Mouse (Mus musculus) ES-Bruce4 (cell line): Measurements from ENCODE around the gene Scamp2. TPM values are rescaled to one million over a fixed set of nuclear protein-coding genes. Genes with fewer than 3 reads are reported as not detected.

Experiments used
- H3K27ac ChIP-seq: 2 replicates; pipeline ENCODE4 v1.5.1; 2012; ENCODE audit warnings: low read length, inconsistent platforms; ENCODE audit not compliant: insufficient read depth
- H3K27me3 ChIP-seq: 2 replicates; pipeline ENCODE4 v1.6.1; 2012; ENCODE audit warnings: mild to moderate bottlenecking, low read length, inconsistent platforms; ENCODE audit not compliant: control insufficient read depth, poor library complexity, insufficient read depth, severe bottlenecking
- H3K36me3 ChIP-seq: 2 replicates; pipeline ENCODE4 v1.6.1; 2012; ENCODE audit warnings: inconsistent platforms, mild to moderate bottlenecking, low read length, moderate library complexity; ENCODE audit not compliant: control insufficient read depth, poor library complexity, insufficient read depth, severe bottlenecking
- H3K4me1 ChIP-seq: one replicate; pipeline ENCODE4 v1.8.1; 2011; ENCODE audit warnings: low read length; ENCODE audit not compliant: control insufficient read depth, insufficient read depth
- H3K4me3 ChIP-seq: 2 replicates; pipeline ENCODE4 v1.5.1; 2011; ENCODE audit warnings: low read depth, mild to moderate bottlenecking, low read length
- H3K9ac ChIP-seq: 2 replicates; pipeline ENCODE4 v1.6.1; 2012; ENCODE audit warnings: low read depth, mild to moderate bottlenecking, inconsistent platforms; ENCODE audit not compliant: poor library complexity, severe bottlenecking
- H3K9me3 ChIP-seq: replicated peaks from 2 replicates; pipeline ENCODE4 v1.6.1; 2012; ENCODE audit warnings: mild to moderate bottlenecking, low read length, inconsistent platforms; ENCODE audit not compliant: control insufficient read depth, poor library complexity, insufficient read depth, severe bottlenecking
- CTCF ChIP-seq: IDR thresholded peaks from one replicate; pipeline ENCODE4 v1.8.1; 2011; ENCODE audit warnings: low read depth, low read length
- EP300 ChIP-seq: IDR thresholded peaks from 2 replicates; pipeline ENCODE4 v1.6.1; 2011; ENCODE audit warnings: low read depth, low read length; ENCODE audit not compliant: insufficient read depth
- POLR2A ChIP-seq: IDR thresholded peaks from one replicate; pipeline ENCODE4 v1.8.1; 2011; ENCODE audit warnings: low read length; ENCODE audit not compliant: insufficient read depth
- polyA plus RNA-seq: library from polyadenylated mRNA; stranded (reverse); fragments of >200 nt; gene quantifications from 2 replicates; pipeline ENCODE4 v1.2.4, GENCODE M21; 2011; ENCODE audit warnings: low read depth; ENCODE audit not compliant: missing spikeins, insufficient read depth, insufficient read length

The Scamp2 gene
- polyA plus RNA-seq, 1 experiment: 26.6 TPM

- peaks cover 19% of the 10 kb centered on the region for H3K36me3 ChIP-seq
- H3K4me1 ChIP-seq: no peaks in the 10 kb centered on the region
- peak within 1 kb of the TSS; percentile 23 for H3K27ac ChIP-seq
- H3K9ac ChIP-seq: peak within 1 kb of the TSS; percentile 90
- H3K9me3 ChIP-seq: no peaks in the 10 kb centered on the region
- H3K4me3 ChIP-seq: peak within 1 kb of the TSS; percentile 96
- TF ChIP-seq POLR2A (no peak), EP300 (no peak), CTCF (no peak)
- H3K27me3 ChIP-seq: no peaks in the 10 kb centered on the region
These were observed 23.6 kb upstream of the Scamp2 start, which contains the start of gene Fam219b for GRCm38 (mm10) chr9:57537044-57537727. Gene Fam219b (plus strand): TSS chr9:57537528.

DNA sequence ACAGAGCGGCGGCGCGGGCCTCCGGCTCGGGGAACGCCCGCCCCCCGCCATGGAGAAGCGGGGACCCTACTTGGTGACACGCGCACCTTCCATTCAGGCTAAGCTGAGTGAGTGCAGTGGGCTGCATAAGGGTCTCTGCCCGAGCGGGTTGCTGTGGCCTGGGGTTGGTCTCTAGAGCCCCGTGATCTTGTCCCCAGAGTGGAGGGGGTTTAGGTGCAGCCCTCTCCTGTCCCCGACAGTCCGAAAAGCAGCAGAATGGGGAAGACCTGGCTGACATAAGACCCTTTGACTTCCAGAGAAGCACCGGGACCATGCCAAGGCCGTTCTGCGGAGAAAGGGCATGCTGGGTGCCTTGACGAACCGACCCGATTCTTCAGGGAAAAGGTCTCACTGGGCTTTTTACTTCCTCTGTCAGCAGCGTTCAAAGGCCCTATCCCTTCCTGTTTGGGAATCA is 23.0 kb upstream of the Scamp2 start:
- no peaks in the 10 kb centered on the region for H3K27me3 ChIP-seq
- H3K4me3 ChIP-seq: peak overlapping the region; percentile 96
- H3K27ac ChIP-seq: peak overlapping the region; percentile 14; the same call in 1 of the 2 replicates
- H3K4me1 ChIP-seq: no peaks in the 10 kb centered on the region
- no peaks in the 10 kb centered on the region for H3K9me3 ChIP-seq
- TF ChIP-seq CTCF (no peak), POLR2A (no peak), EP300 (no peak)
- peak overlapping the region; percentile 90 for H3K9ac ChIP-seq
- H3K36me3 ChIP-seq: peaks cover 13% of the 10 kb centered on the region

DNA sequence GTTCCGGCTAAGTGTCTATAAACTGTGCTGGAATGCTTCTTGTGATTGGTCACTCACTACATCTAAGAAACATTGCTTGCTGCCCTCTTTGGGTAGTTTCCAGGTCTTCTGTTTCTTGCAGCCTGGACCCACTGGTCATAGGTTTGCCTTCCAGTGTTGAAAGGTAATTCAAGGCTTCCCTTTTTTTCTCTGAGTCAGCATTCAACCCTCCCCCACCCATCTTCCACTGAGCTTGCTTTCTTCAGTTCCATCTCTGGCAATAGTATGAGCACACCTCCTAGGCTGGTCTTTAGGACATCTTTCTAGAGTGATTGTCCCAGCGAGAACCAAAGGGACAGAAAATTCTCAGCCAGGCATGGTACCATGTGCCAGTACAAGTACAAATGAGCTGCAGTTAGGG is 21.2 kb upstream of the Scamp2 start:
- peaks cover 4% of the 10 kb centered on the region for H3K36me3 ChIP-seq

DNA sequence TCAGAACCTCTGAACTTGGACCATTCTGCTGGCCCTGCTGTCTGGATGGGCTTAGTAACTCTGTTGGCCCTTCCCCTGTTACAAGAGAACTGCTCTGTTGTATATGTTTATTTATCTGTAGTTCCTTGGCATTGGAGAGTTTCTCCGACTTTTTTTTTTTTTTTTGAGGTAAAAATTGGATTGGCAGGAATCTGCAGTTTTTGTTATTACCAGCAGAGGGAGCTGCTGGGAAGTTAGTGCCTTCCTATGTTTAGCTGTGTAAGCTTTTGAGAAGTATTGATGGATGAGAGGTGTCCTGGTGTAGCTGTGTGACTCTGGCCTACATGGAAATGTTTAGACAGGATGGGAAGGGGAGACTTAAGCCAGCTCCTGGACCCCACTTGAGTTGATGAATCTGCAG is 19.4 kb upstream of the Scamp2 start:
- Histone ChIP-seq H3K9me3 (no peaks in the 10 kb centered on the region), H3K9ac (no peak overlapping the region), H3K36me3 (peaks cover 7% of the 10 kb centered on the region), H3K27ac (no peak overlapping the region), H3K4me3 (no peak overlapping the region), H3K4me1 (no peaks in the 10 kb centered on the region), H3K27me3 (no peaks in the 10 kb centered on the region)
- TF ChIP-seq EP300 (no peak), CTCF (no peak), POLR2A (no peak)

More for the DNA sequence above, 21.2 kb upstream of the Scamp2 start:
- Histone ChIP-seq H3K9ac (no peak overlapping the region), H3K4me3 (no peak overlapping the region), H3K27me3 (no peaks in the 10 kb centered on the region), H3K4me1 (no peaks in the 10 kb centered on the region), H3K9me3 (no peaks in the 10 kb centered on the region), H3K27ac (no peak overlapping the region)
- no peak for TF ChIP-seq POLR2A
- TF ChIP-seq EP300: no peak
- TF ChIP-seq CTCF: no peak

- H3K27ac ChIP-seq: no peak overlapping the region
- TF ChIP-seq CTCF: no peak
- TF ChIP-seq POLR2A: no peak
- no peak for TF ChIP-seq EP300
- H3K4me3 ChIP-seq: no peak overlapping the region
- no peaks in the 10 kb centered on the region for H3K9me3 ChIP-seq
- no peaks in the 10 kb centered on the region for H3K4me1 ChIP-seq
- H3K9ac ChIP-seq: no peak overlapping the region
- H3K27me3 ChIP-seq: no peaks in the 10 kb centered on the region
- peaks cover 7% of the 10 kb centered on the region for H3K36me3 ChIP-seq
These were observed 16.8 kb upstream of the Scamp2 start for GRCm38 (mm10) chr9:57543951-57544350.

- H3K36me3 ChIP-seq: peaks cover 10% of the 10 kb centered on the region
- H3K4me1 ChIP-seq: no peaks in the 10 kb centered on the region
- no peaks in the 10 kb centered on the region for H3K9me3 ChIP-seq
- no peaks in the 10 kb centered on the region for H3K27me3 ChIP-seq
- TF ChIP-seq POLR2A (no peak), CTCF (no peak), EP300 (no peak)
- H3K4me3 ChIP-seq: no peak overlapping the region
- no peak overlapping the region for H3K27ac ChIP-seq
- H3K9ac ChIP-seq: no peak overlapping the region
These were observed 13.5 kb upstream of the Scamp2 start for GRCm38 (mm10) chr9:57547287-57547686.
